Mouse (Mus musculus): ENCODE data around the gene Cdr2l. TPM values are rescaled to one million over a fixed set of nuclear protein-coding genes. Genes with fewer than 3 reads are reported as not detected.
A peak's percentile ranks its signal among the peaks of the same experiment; 100 is the strongest.

Gene Cdr2l
- total and polyA plus RNA-seq, 3 experiments = not detected

DNA sequence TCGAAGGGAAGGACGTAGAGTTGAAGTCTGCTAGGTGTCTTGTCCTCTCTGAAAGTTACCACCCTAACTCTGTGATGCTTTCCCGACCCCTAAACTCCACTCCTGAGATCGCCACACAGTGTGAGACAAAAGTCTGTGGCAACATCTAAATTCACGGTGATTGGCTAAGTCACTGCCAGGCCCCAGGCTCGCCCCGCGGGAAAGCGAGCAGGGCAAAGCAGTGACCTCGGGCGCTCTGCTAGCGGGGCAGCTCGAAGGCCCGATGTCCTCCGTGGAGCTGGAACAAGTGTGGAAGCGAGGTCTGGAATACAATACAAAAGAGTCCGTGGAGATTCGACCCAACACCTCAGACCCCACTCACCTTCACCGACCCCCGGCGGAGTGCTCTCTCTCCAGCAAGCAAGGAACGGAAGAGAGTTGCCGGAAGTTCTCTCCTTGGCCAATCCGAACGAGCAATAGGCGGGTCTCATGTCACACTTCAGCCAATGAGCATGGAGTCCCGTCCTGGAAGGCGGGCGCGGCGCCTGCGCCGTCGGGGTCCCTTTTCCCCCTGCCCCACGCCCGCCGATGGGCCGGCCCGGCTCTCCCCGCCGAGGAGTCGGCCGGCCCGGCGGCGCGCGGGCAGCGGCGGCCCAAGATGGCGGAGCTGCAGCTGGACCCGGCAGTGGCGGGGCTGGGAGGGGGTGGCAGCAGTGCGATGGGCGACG is 38.0 kb downstream of the Cdr2l start, which contains the start of the genes Atp5h and Kctd2:
Gene Atp5h (minus strand): TSS at position 432 of the 707 bp plus-strand sequence.
Gene Kctd2 (plus strand): TSS at position 598 of the 707 bp plus-strand sequence.
- peak within 1 kb of the TSS; percentile 85 for H3K9ac ChIP-seq (ENCODE audit: insufficient read depth, low read depth)
- no peaks in the 10 kb centered on the region for H3K9me3 ChIP-seq (replicated peaks; ENCODE audit: low read length)
- H3K27ac ChIP-seq (ENCODE audit: insufficient read depth, low read depth) = no peak within 1 kb of the TSS
- peak within 1 kb of the TSS; percentile 93 for H3K4me2 ChIP-seq (ENCODE audit: insufficient read depth, low read depth, poor library complexity, severe bottlenecking)
- H3K4me3 ChIP-seq (replicated peaks in 1 of 3; ENCODE audit: low read depth in 2 of 3, low read length in 2 of 3, poor library complexity in 1 of 3) = peak within 1 kb of the TSS; percentile 81 to 99 (median 84)
- peak; percentile 97 for DNase-seq (ENCODE audit: extremely low read depth)
- H3K27me3 ChIP-seq (replicated peaks) = no peaks in the 10 kb centered on the region
- peaks cover 3 to 52% of the 10 kb centered on the region in 2 experiments for H3K4me1 ChIP-seq (ENCODE audit: control insufficient read depth in 1 of 2, insufficient read depth in 2 of 2)
- in situ Hi-C loops (cut with MboI; ENCODE audit: low pct_ligation_motif_present, low pct_unique_long_range_greater_than_20kb, low sequenced_read_pairs) = loop anchor here (10.0 kb wide), 1 partner anchor 55 kb away; the partner anchor contains the start of gene Armc7
- H3K79me2 ChIP-seq (replicated peaks; ENCODE audit: control insufficient read depth, extremely low read depth, insufficient read depth, poor library complexity, severe bottlenecking) = peaks cover 27% of the 10 kb centered on the region
- dilution Hi-C loops (cut with MboI; ENCODE audit: extremely low pct_ligation_motif_present, extremely low pct_unique_long_range_greater_than_20kb, low sequenced_read_pairs) = no loop called here
- TF ChIP-seq PAX5 (IDR thresholded peaks at IDR 0.05; ENCODE audit: low read length) (no peak), POLR2A (IDR thresholded peaks at IDR 0.05; ENCODE audit: low read depth, low read length) (peak; percentile 93), ZMIZ1 (IDR thresholded peaks at IDR 0.05; ENCODE audit: low read depth, low read length) (peak; percentile 62; the same call in 1 of the 2 replicates), NRF1 (IDR thresholded peaks at IDR 0.05; ENCODE audit: low read depth, low read length) (peak; percentile 94), MXI1 (IDR thresholded peaks at IDR 0.05; ENCODE audit: low read depth, low read length) (peak; percentile 58; the same call in 1 of the 2 replicates), CHD2 (IDR thresholded peaks at IDR 0.05; ENCODE audit: low read length) (peak; percentile 93), UBTF (IDR thresholded peaks at IDR 0.05; ENCODE audit: low read depth, low read length) (no peak), NELFE (IDR thresholded peaks at IDR 0.05; ENCODE audit: low read depth, low read length) (peak; percentile 92), KAT2A (IDR thresholded peaks at IDR 0.05; ENCODE audit: insufficient replicate concordance, low read length) (peak; percentile 89; the same call in 1 of the 2 replicates), TBP (conservative IDR thresholded peaks at IDR 0.05; ENCODE audit: low read depth, low read length) (no peak; the same call in 1 of the 2 replicates), HCFC1 (IDR thresholded peaks at IDR 0.05; ENCODE audit: low read depth, low read length) (peak; percentile 88), ZKSCAN1 (IDR thresholded peaks at IDR 0.05; ENCODE audit: borderline replicate concordance, low read depth, low read length) (no peak), USF1 (IDR thresholded peaks at IDR 0.05; ENCODE audit: low read depth, low read length) (peak; percentile 69), RAD21 (IDR thresholded peaks at IDR 0.05; ENCODE audit: low read depth, low read length) (no peak), RCOR1 (conservative IDR thresholded peaks at IDR 0.05; ENCODE audit: low read depth, low read length) (no peak), SMC3 (IDR thresholded peaks at IDR 0.05; ENCODE audit: low read depth, low read length) (no peak), ELF1 (IDR thresholded peaks at IDR 0.05; ENCODE audit: low read depth, low read length) (peak; percentile 88), BHLHE40 (IDR thresholded peaks at IDR 0.05; ENCODE audit: low read depth, low read length) (no peak), MYC (IDR thresholded peaks at IDR 0.05; ENCODE audit: low read depth, low read length) (no peak), TCF12 (IDR thresholded peaks at IDR 0.05; ENCODE audit: low read depth, low read length) (peak; percentile 93), GABPA (IDR thresholded peaks at IDR 0.05; ENCODE audit: insufficient replicate concordance, low read depth, low read length) (no peak), JUN (IDR thresholded peaks at IDR 0.05; ENCODE audit: insufficient read depth, low read depth, low read length) (no peak), ZC3H11A (IDR thresholded peaks at IDR 0.05; ENCODE audit: low read depth, low read length) (no peak), CHD1 (IDR thresholded peaks at IDR 0.05; ENCODE audit: low read depth, low read length) (no peak; the same call in 1 of the 2 replicates), MEF2A (IDR thresholded peaks at IDR 0.05; ENCODE audit: borderline replicate concordance, low read depth, low read length) (peak; percentile 73), POLR2AphosphoS2 (IDR thresholded peaks at IDR 0.05; ENCODE audit: low read depth, low read length) (peak; percentile 54; the same call in 1 of the 2 replicates), SIN3A (IDR thresholded peaks at IDR 0.05; ENCODE audit: low read length) (peak; percentile 44; the same call in 1 of the 2 replicates), CTCF (conservative IDR thresholded peaks at IDR 0.05 in 1 of 2, IDR thresholded peaks at IDR 0.05 in 1 of 2; ENCODE audit: low read depth in 2 of 2, low read length in 2 of 2) (no peak), IRF4 (IDR thresholded peaks at IDR 0.05; ENCODE audit: low read depth, low read length) (peak; percentile 64), EP300 (IDR thresholded peaks at IDR 0.05; ENCODE audit: low read length) (no peak), MAFK (IDR thresholded peaks at IDR 0.05; ENCODE audit: insufficient replicate concordance, low read length) (no peak), MAX (IDR thresholded peaks at IDR 0.05; ENCODE audit: low read length) (no peak; the same call in 1 of the 2 replicates), USF2 (conservative IDR thresholded peaks at IDR 0.05; ENCODE audit: low read depth, low read length) (no peak), ETS1 (conservative IDR thresholded peaks at IDR 0.05; ENCODE audit: low read depth, low read length) (no peak), ZNF384 (IDR thresholded peaks at IDR 0.05; ENCODE audit: low read depth, low read length) (no peak), E2F4 (IDR thresholded peaks at IDR 0.05; ENCODE audit: insufficient replicate concordance, low read depth, low read length) (no peak), MAZ (IDR thresholded peaks at IDR 0.05; ENCODE audit: low read depth, low read length) (peak; percentile 46; the same call in 1 of the 2 replicates), JUND (conservative IDR thresholded peaks at IDR 0.05; ENCODE audit: low read depth, low read length) (no peak)
- peaks cover 21 to 54% of the 10 kb centered on the region in 2 experiments for H3K36me3 ChIP-seq (replicated peaks in 1 of 2; ENCODE audit: control insufficient read depth in 1 of 2, insufficient read depth in 1 of 2, low read length in 1 of 2)
